Mouse (Mus musculus): ENCODE data around the gene Chek2. TPM values are rescaled to one million over a fixed set of nuclear protein-coding genes. Genes with fewer than 3 reads are reported as not detected.

Gene Chek2
- polyA plus RNA-seq, 3 experiments from 2014 or later, result 3.8 to 17.7 (median 4.3) TPM

DNA sequence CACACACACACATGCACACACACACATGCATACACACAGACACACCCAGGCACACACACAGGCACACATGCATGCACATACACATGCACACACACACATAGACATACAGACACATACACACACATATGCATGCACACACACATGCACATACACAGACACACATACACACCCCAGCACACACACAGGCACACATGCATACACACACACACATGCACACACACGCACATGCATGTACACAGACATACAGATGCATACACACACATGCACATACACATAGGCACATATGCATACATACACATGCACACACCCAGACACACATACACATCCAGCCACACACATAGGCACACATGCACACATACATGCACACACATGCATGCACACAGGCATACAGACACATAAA, 66.9 kb downstream of the Chek2 start:
- no peak for ATAC-seq

DNA sequence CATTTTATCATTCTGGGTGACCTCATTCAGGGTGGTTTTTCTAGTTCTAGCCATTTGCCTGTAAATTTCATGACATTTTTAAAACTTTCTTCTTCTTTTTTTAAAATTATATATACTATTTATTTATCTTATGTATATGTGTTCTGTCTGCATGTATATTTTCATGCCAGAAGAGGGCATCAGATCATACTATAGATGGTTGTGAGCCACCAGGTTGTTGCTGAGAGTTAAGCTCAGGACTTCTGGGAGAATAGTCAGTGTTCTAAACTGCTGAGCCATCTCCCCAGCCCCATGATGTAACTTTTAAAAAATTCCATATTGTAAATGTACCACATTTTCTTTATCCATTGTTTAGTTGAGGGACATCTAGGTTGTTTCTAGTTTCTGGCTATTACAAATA, 69.1 kb downstream of the Chek2 start:
- ATAC-seq, result no peak

DNA sequence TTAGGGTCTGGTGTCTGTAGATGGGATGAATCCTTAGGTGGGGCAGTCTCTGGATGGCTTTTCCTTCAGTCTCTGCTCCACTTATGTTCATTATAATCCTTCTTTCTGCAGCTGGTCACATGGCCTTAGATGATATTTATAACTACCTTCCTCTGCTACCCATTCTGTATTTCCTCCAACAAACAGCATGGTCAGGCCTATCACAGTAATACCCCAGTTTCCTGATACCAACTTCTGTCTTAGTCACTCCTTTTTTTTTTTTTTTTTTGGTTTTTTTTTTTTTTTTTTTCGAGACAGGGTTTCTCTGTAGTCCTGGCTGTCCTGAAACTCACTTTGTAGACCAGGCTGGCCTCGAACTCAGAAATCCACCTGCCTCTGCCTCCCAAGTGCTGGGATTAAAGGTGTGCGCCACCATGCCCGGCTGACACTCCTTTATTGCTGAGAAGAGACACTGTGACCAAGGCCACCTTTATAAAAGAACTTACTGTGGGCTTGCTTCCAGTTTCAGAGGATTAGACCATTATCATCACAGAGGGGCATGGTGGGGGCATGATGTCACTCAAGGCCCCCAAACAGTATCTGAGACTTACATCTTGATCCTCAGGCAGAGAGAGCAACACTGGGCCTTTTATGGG, 70.3 kb downstream of the Chek2 start:
- ATAC-seq, result no peak

DNA sequence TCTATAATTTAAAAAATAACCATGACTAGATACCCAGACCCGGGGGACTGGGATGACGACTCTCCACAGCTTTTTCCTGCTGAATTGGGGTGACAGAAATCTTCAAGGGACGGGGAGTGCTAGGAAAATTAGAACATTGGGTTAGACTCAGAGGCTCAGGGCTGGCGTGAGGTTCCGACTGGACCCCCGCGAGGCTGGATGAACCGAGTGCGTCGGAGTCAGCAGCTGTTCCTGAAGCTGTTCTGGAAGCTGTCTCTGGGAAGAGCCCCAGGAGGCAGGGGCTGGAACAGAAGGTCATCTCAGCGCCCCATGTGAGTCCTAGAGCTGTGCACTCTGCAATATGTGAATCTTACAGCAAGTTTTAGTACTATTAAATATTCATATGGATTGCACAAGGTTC, 75.1 kb downstream of the Chek2 start:
- ATAC-seq, result no peak

DNA sequence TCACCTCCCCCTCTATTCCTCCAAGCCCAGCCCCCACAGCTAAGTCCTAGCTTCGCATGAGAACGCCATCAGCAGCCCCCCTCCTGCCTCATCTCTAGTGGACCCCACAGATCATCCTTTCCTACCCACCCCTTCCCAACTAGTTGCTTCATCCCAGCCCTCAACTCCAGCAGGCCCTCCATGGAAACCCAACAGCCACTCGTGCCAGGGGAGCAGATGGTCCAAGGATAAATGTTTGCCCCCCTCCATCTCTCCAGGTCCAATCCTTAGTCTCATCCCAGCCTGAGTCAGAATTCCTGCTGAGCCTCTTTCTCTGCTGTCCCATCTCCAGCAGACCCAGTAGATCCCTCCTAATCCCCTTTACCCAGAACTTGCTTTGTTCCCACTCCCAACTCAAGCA, 76.5 kb downstream of the Chek2 start:
- ATAC-seq, result no peak

DNA sequence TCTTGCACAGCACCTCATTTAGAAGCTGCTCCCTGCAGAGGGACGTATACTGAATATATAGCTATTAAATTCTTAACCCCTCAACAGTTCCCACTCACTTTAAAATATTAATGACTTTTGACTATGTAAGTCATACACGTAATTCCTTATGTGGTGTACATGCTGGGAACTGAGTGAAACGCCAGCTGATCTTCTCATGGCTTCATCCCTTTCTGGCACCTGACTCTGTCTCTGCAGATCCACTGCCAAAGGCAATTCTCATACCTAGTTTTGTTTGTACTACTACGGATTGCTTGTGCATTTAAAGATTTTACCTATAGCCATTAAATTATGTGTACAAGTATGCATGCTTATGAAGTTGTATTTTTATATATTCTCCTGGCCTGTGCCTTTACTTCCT, 79.8 kb downstream of the Chek2 start:
- no peak for ATAC-seq

DNA sequence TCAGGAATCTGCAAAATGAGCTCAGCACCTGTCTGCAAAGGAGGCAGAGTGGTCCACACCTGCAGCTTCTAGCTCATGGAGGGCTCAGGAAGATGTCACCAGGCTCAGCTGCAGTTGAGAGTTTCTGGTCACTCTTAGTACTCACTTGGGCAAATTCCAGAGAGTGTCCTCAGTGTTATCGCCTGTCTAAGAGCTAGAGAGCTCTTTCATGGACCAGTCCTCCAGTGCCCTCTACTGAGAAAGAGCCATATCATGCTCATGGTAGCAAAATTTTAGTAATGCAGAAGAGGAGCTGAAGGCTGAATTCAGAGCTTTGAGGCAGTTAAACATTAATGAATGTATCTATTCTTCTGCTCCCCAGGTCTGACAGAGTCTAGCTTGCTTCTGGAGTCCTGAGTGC, 83.6 kb downstream of the Chek2 start:
- ATAC-seq, result no peak

Other genes starting within 250 kb of the Chek2 start
- 10 to 100 TPM; 37.3 to 40.8 (median 40.1) TPM for gene Noc4l, start 186.6 kb upstream of the Chek2 start, polyA plus RNA-seq (2017; shearing (Covaris generic))
- 1 to 10 TPM; 2.3 to 4.5 (median 4.5) TPM for gene Ddx51, start 186.5 kb upstream of the Chek2 start, polyA plus RNA-seq (2017; shearing (Covaris generic))
- gene Ep400, start 69.3 kb upstream of the Chek2 start, polyA plus RNA-seq (2017; shearing (Covaris generic)), result 10 to 100 TPM; 53.8 to 85.3 (median 69.2) TPM
- 10 to 100 TPM; 17.6 to 37.1 (median 33.8) TPM for gene Pus1, start 59.3 kb upstream of the Chek2 start, polyA plus RNA-seq (2017; shearing (Covaris generic))
- 10 to 100 TPM in 1 of 3 experiments, 1 to 10 TPM in 2; 8.0 to 12.9 (median 9.3) TPM for gene Ulk1, start 29.9 kb upstream of the Chek2 start, polyA plus RNA-seq (2017; shearing (Covaris generic))
- gene Hscb, start 202 bp upstream of the Chek2 start, polyA plus RNA-seq (2017; shearing (Covaris generic)), result 10 to 100 TPM; 41.4 to 51.1 (median 45.4) TPM
- gene Ttc28, start 39.8 kb downstream of the Chek2 start, polyA plus RNA-seq (2017; shearing (Covaris generic)), result 1 to 10 TPM in 2 of 3 experiments, under 1 TPM in 1; 0.83 to 4.4 (median 4.3) TPM